Mouse (Mus musculus) spleen, adult 18-20 months (tissue): ENCODE data around the gene Dstn.
A peak's percentile ranks its signal among the peaks of the same experiment; 100 is the strongest.

ENCODE experiments used
- DNase-seq, 2 experiments: peaks; one replicate each; pipeline ENCODE4 v3.0.0; 2022; ENCODE audit warnings: mixed read lengths in 2 of 2

Gene Dstn

GRCm38 (mm10) chr2:143955746-143956145 lies 40.6 kb downstream of the Dstn start:
- no peak for DNase-seq

- DNase-seq = no peak
These were observed 47.1 kb downstream of the Dstn start for GRCm38 (mm10) chr2:143962192-143962591.

GRCm38 (mm10) chr2:143963318-143963717 lies 48.2 kb downstream of the Dstn start:
- no peak for DNase-seq

GRCm38 (mm10) chr2:143969260-143969659 lies 54.1 kb downstream of the Dstn start:
- DNase-seq = no peak

- DNase-seq = no peak
These were observed 55.7 kb downstream of the Dstn start for GRCm38 (mm10) chr2:143970841-143971240.

- DNase-seq = no peak
These were observed 56.8 kb downstream of the Dstn start for GRCm38 (mm10) chr2:143971887-143972286.

GRCm38 (mm10) chr2:143973161-143973560 lies 58.0 kb downstream of the Dstn start:
- DNase-seq = no peak

- no peak for DNase-seq
These were observed 60.1 kb downstream of the Dstn start for GRCm38 (mm10) chr2:143975146-143975649.

- no peak for DNase-seq
These were observed 63.5 kb downstream of the Dstn start for GRCm38 (mm10) chr2:143978444-143979147.

GRCm38 (mm10) chr2:143980781-143981398 lies 65.8 kb downstream of the Dstn start:
- DNase-seq = peak; percentile 21 to 67

- DNase-seq = no peak
These were observed 67.0 kb downstream of the Dstn start for GRCm38 (mm10) chr2:143982152-143982551.

- DNase-seq = no peak
These were observed 67.8 kb downstream of the Dstn start for GRCm38 (mm10) chr2:143982901-143983300.

- no peak for DNase-seq
These were observed 68.4 kb downstream of the Dstn start for GRCm38 (mm10) chr2:143983482-143983881.

GRCm38 (mm10) chr2:143987485-143987884 lies 72.4 kb downstream of the Dstn start:
- no peak for DNase-seq

GRCm38 (mm10) chr2:143988016-143988415 lies 72.9 kb downstream of the Dstn start:
- DNase-seq = no peak

GRCm38 (mm10) chr2:143990997-143991396 lies 75.9 kb downstream of the Dstn start:
- DNase-seq = no peak

- DNase-seq = no peak
These were observed 77.0 kb downstream of the Dstn start for GRCm38 (mm10) chr2:143991964-143992672.
